Mouse (Mus musculus) forebrain, embryonic 12.5 days (tissue): ENCODE data around the gene Tcp11l1. TPM values are rescaled to one million over a fixed set of nuclear protein-coding genes. Genes with fewer than 3 reads are reported as not detected.

Experiments used
- ATAC-seq: fragments of 200-750 bp; cut with Nextera tagmentation; 2 replicates; pipeline ENCODE4 v1.8.0; 2017; ENCODE audit warnings: moderate TSS enrichment; ENCODE audit not compliant: low FRiP score
- H3K27ac ChIP-seq: fragments of 300-500 bp; sonication (generic); 2 replicates; pipeline ENCODE4 v1.5.1; 2016; ENCODE audit warnings: mild to moderate bottlenecking
- H3K27me3 ChIP-seq: fragments of 300-500 bp; sonication (generic); 2 replicates; pipeline ENCODE4 v1.6.1; 2016; ENCODE audit warnings: mild to moderate bottlenecking
- H3K36me3 ChIP-seq: fragments of 300-500 bp; sonication (generic); replicated peaks from 2 replicates; pipeline ENCODE4 v1.6.1; 2016; ENCODE audit warnings: mild to moderate bottlenecking
- H3K4me1 ChIP-seq: fragments of 300-500 bp; sonication (generic); 2 replicates; pipeline ENCODE4 v1.6.1; 2016
- H3K4me2 ChIP-seq: fragments of 300-500 bp; sonication (generic); 2 replicates; pipeline ENCODE4 v1.6.1; 2016; ENCODE audit warnings: mild to moderate bottlenecking, moderate library complexity
- H3K4me3 ChIP-seq: fragments of 300-500 bp; sonication (generic); replicated peaks from 2 replicates; pipeline ENCODE4 v1.5.1; 2016; ENCODE audit warnings: mild to moderate bottlenecking
- H3K9ac ChIP-seq: fragments of 300-500 bp; sonication (generic); 2 replicates; pipeline ENCODE4 v1.6.1; 2016; ENCODE audit warnings: mild to moderate bottlenecking
- H3K9me3 ChIP-seq: fragments of 300-500 bp; sonication (generic); 2 replicates; pipeline ENCODE4 v1.6.1; 2016
- WGBS: fragments of 180-500 bp; shearing (Covaris S2); methylation state at CpG from one replicate; pipeline ENCODE4 v1.1.7; 2016; 5-methylcytosine and 5-hydroxymethylcytosine counted together
- polyA plus RNA-seq: library from polyadenylated mRNA; unstranded; fragments of >200 nt; fragmentation: Nextera tagmentation; extraction: Ambion mirVana; gene quantifications from 2 replicates; pipeline ENCODE4 v1.2.1, GENCODE M21; 2016

The Tcp11l1 gene
- polyA plus RNA-seq: 69.2 and 69.8 TPM in 2 replicates

DNA sequence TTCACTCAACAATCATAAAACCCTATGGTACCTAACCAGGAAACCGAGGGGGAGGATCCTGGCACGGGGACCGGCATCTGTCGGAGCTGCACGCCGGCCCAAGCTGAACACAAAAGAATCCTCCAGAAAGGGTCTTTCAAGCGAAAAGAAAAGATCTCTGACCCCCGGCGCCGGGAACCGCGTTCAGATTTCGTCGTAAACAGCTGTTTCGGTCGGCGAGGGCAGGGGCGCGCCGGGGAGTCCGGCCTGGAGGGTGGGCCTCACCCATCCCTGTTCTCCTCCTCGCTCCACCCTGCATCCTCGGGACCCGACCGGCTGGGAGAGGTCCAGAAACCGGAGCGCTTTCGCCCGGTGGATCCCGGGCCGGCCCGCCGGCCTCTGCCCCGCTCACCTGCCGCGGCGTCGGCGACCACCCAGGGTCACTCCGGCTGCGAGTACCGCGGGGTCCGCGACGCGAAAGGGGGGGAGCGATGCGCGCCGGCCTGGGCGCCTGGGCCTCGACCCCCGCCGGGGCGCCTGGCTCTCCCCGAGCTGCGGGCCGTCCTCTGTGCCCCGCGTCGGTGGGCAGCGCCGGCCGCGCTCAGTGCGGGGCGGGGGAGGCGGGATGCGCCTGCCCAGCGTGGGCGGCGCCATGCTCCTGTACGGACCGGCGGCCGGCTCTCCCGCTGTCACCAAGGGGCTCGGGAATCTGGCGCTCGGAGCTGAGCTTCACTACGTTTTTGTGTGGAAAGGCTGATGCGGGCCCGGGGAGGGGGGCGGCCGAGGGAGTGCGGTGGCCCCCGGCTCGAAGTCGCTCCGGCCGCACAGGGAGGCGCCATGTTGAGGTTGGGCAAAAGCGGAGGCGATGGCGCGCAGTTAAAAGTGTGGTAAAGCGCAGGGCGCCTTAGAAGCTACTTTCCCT is at the start of gene Tcp11l1:
Gene Tcp11l1 (minus strand): TSS at position 585 of the 901 bp plus-strand sequence.
- Histone ChIP-seq H3K4me1 (peaks cover 23% of the 10 kb centered on the region), H3K36me3 (peaks cover 4% of the 10 kb centered on the region; the same call in 1 of the 2 replicates), H3K27me3 (peaks cover 5% of the 10 kb centered on the region; the same call in 1 of the 2 replicates), H3K9ac (peak within 1 kb of the TSS; percentile 87), H3K27ac (peak within 1 kb of the TSS; percentile 91), H3K4me2 (peak within 1 kb of the TSS; percentile 66), H3K4me3 (peak within 1 kb of the TSS; percentile 87), H3K9me3 (no peaks in the 10 kb centered on the region)
- peak; percentile 95 for ATAC-seq
- WGBS: under 1% methylated on average over 76 of the region's 99 CpGs

GRCm38 (mm10) chr2:104750611-104751010 is 38.6 kb upstream of the Tcp11l1 start:
- no peak overlapping the region for H3K9ac ChIP-seq
- H3K9me3 ChIP-seq: no peaks in the 10 kb centered on the region
- H3K36me3 ChIP-seq: 0 out of 2 replicates have a peak, but pooled peaks cover 5% of the 10 kb centered on the region
- H3K27ac ChIP-seq: no peak overlapping the region
- peak; percentile 53; the same call in 1 of the 2 replicates for ATAC-seq
- no peak overlapping the region for H3K4me2 ChIP-seq
- WGBS: 68% methylated on average over 3 of the region's 3 CpGs
- H3K27me3 ChIP-seq: no peaks in the 10 kb centered on the region
- H3K4me1 ChIP-seq: no peaks in the 10 kb centered on the region
- H3K4me3 ChIP-seq: no peak overlapping the region

- no peak for ATAC-seq
- Histone ChIP-seq H3K9me3 (no peaks in the 10 kb centered on the region), H3K27ac (no peak overlapping the region), H3K4me2 (no peak overlapping the region), H3K9ac (no peak overlapping the region), H3K27me3 (peaks cover 4% of the 10 kb centered on the region; the same call in 1 of the 2 replicates), H3K4me1 (no peaks in the 10 kb centered on the region), H3K36me3 (0 out of 2 replicates have a peak, but pooled peaks cover 5% of the 10 kb centered on the region), H3K4me3 (no peak overlapping the region)
- 81% methylated on average over 5 of the region's 5 CpGs for whole genome bisulfite sequencing
Observed at GRCm38 (mm10) chr2:104748652-104749183, 36.7 kb upstream of the Tcp11l1 start.

- Histone ChIP-seq H3K4me2 (no peak overlapping the region), H3K9me3 (no peaks in the 10 kb centered on the region), H3K27ac (no peak overlapping the region), H3K27me3 (peaks cover 20% of the 10 kb centered on the region), H3K4me1 (peaks cover 12% of the 10 kb centered on the region), H3K9ac (no peak overlapping the region), H3K36me3 (no peaks in the 10 kb centered on the region), H3K4me3 (no peak overlapping the region)
- WGBS: 60% methylated on average over 8 of the region's 8 CpGs
- ATAC-seq: no peak
Observed at GRCm38 (mm10) chr2:104746251-104746650, 34.3 kb upstream of the Tcp11l1 start.

GRCm38 (mm10) chr2:104743971-104744370 is 32.0 kb upstream of the Tcp11l1 start:
- ATAC-seq: no peak

DNA sequence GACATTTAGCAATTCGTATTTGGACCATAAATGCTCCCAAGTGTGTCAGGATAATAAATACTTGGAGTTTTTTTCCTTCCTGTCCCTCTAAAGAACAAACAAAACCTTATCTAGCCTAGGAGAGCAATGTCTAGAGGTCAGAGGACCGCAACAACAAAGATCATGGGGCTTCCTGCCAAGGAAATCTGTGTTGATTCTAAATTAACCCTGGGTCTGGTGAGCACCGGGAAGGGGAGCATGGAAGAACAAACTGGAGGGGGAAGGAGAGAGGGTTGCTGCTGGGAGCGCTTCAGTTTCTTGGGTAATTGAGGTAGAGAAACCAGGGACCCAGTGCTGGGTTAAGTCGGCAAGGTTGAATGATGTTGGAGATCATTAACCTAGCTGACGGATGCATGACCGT is 31.2 kb upstream of the Tcp11l1 start:
- no peaks in the 10 kb centered on the region for H3K36me3 ChIP-seq
- no peaks in the 10 kb centered on the region for H3K9me3 ChIP-seq
- 19% methylated on average over 7 of the region's 7 CpGs for WGBS
- H3K27ac ChIP-seq: no peak overlapping the region
- peak overlapping the region; percentile 99 for H3K4me2 ChIP-seq
- H3K4me1 ChIP-seq: peaks cover 19% of the 10 kb centered on the region
- ATAC-seq: peak; percentile 7; the same call in 1 of the 2 replicates
- H3K9ac ChIP-seq: no peak overlapping the region
- peak overlapping the region; percentile 78 for H3K4me3 ChIP-seq
- peaks cover 33% of the 10 kb centered on the region for H3K27me3 ChIP-seq

More at GRCm38 (mm10) chr2:104743971-104744370, 32.0 kb upstream of the Tcp11l1 start:
- H3K4me1 ChIP-seq: peaks cover 19% of the 10 kb centered on the region
- peaks cover 33% of the 10 kb centered on the region for H3K27me3 ChIP-seq
- H3K9ac ChIP-seq: no peak overlapping the region
- WGBS: 57% methylated on average over 5 of the region's 5 CpGs
- no peaks in the 10 kb centered on the region for H3K9me3 ChIP-seq
- H3K36me3 ChIP-seq: no peaks in the 10 kb centered on the region
- H3K4me2 ChIP-seq: no peak overlapping the region
- H3K27ac ChIP-seq: no peak overlapping the region
- H3K4me3 ChIP-seq: no peak overlapping the region

GRCm38 (mm10) chr2:104742741-104743064 is 30.7 kb upstream of the Tcp11l1 start, which contains the start of gene Depdc7:
Gene Depdc7 (minus strand): TSS chr2:104742878.
- Histone ChIP-seq H3K4me3 (peak within 1 kb of the TSS; percentile 78), H3K27me3 (peaks cover 33% of the 10 kb centered on the region), H3K4me1 (peaks cover 19% of the 10 kb centered on the region), H3K4me2 (peak within 1 kb of the TSS; percentile 99), H3K27ac (0 out of 2 replicates have a peak within 1 kb of the TSS, but pooled peaks have one; percentile 31), H3K9ac (peak within 1 kb of the TSS; percentile 79), H3K36me3 (no peaks in the 10 kb centered on the region), H3K9me3 (no peaks in the 10 kb centered on the region)
- peak; percentile 90 for ATAC-seq
- WGBS: under 1% methylated on average over 24 of the region's 31 CpGs

GRCm38 (mm10) chr2:104741896-104742740 is 30.1 kb upstream of the Tcp11l1 start:
- H3K27ac ChIP-seq: 0 out of 2 replicates have a peak overlapping the region, but pooled peaks have one; percentile 31
- 4% methylated on average over 46 of the region's 46 CpGs for WGBS

GRCm38 (mm10) chr2:104741015-104741758 is 29.2 kb upstream of the Tcp11l1 start:
- Histone ChIP-seq H3K36me3 (no peaks in the 10 kb centered on the region), H3K9ac (no peak overlapping the region), H3K4me1 (peaks cover 19% of the 10 kb centered on the region), H3K27ac (no peak overlapping the region), H3K9me3 (no peaks in the 10 kb centered on the region), H3K4me2 (peak overlapping the region; percentile 99), H3K4me3 (no peak overlapping the region), H3K27me3 (peaks cover 33% of the 10 kb centered on the region)
- WGBS: 16% methylated on average over 7 of the region's 7 CpGs
- 0 out of 2 replicates have a peak, but pooled peaks have one; percentile 25 for ATAC-seq

More at GRCm38 (mm10) chr2:104741896-104742740, 30.1 kb upstream of the Tcp11l1 start:
- ATAC-seq: peak; percentile 47
- H3K4me1 ChIP-seq: peaks cover 19% of the 10 kb centered on the region
- H3K9ac ChIP-seq: peak overlapping the region; percentile 79
- H3K4me3 ChIP-seq: peak overlapping the region; percentile 78
- H3K27me3 ChIP-seq: peaks cover 33% of the 10 kb centered on the region
- no peaks in the 10 kb centered on the region for H3K36me3 ChIP-seq
- H3K4me2 ChIP-seq: peak overlapping the region; percentile 99
- H3K9me3 ChIP-seq: no peaks in the 10 kb centered on the region

- WGBS: 51% methylated on average over 7 of the region's 7 CpGs
Observed at GRCm38 (mm10) chr2:104740248-104740949, 28.4 kb upstream of the Tcp11l1 start.

DNA sequence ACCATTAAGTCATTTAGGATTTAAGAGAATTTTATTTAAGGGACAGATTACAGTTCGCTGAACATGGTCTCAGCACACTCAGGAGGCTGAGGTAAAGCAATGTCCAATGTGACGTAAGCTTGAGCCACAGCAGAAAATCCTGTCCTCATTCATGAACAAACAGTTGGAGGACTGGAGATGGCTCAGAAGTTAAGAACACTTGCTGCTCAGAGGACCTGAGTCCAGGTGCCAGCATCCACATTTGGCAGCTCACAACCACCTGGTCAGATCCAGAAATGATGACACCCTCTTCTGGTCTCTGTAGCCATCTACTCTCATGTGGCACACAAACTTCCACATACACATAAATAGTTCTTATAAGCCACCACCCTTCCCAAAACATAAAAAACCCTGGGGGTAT is 27.7 kb upstream of the Tcp11l1 start:
- H3K36me3 ChIP-seq: no peaks in the 10 kb centered on the region
- no peaks in the 10 kb centered on the region for H3K9me3 ChIP-seq
- no peak overlapping the region for H3K4me3 ChIP-seq
- 94% methylated on average over 2 of the region's 2 CpGs for WGBS
- H3K9ac ChIP-seq: no peak overlapping the region
- peaks cover 33% of the 10 kb centered on the region for H3K27me3 ChIP-seq
- no peak for ATAC-seq
- no peak overlapping the region for H3K4me2 ChIP-seq
- no peak overlapping the region for H3K27ac ChIP-seq
- peaks cover 19% of the 10 kb centered on the region for H3K4me1 ChIP-seq

More at GRCm38 (mm10) chr2:104740248-104740949, 28.4 kb upstream of the Tcp11l1 start:
- ATAC-seq: no peak
- Histone ChIP-seq H3K4me2 (0 out of 2 replicates have a peak overlapping the region, but pooled peaks have one; percentile 99), H3K36me3 (no peaks in the 10 kb centered on the region), H3K4me1 (peaks cover 19% of the 10 kb centered on the region), H3K9ac (no peak overlapping the region), H3K27me3 (peaks cover 33% of the 10 kb centered on the region), H3K27ac (no peak overlapping the region), H3K9me3 (no peaks in the 10 kb centered on the region), H3K4me3 (no peak overlapping the region)
